Mouse (Mus musculus) thymus, postnatal 0 days (tissue): ENCODE measurements around the gene Acin1. TPM values are rescaled to one million over a fixed set of nuclear protein-coding genes. Genes with fewer than 3 reads are reported as not detected.

Source experiments
- DNase-seq: peaks from one replicate; pipeline ENCODE4 v3.0.0-alpha.2; 2015; ENCODE audit warnings: low spot score
- microRNA counts: library from miRNA; unstranded; fragments of <30 nt; microRNA quantifications from one replicate; lab custom pipeline; 2015
- microRNA-seq: library from miRNA; unstranded; fragments of <30 nt; microRNA quantifications from one replicate; pipeline ENCODE4, GENCODE M21; 2016; ENCODE audit warnings: borderline number of aligned reads
- polyA plus RNA-seq: library from polyadenylated mRNA; unstranded; fragments of >200 nt; fragmentation: Nextera tagmentation; extraction: Ambion mirVana; gene quantifications from 2 replicates; pipeline ENCODE4 v1.2.1, GENCODE M21; 2015

Gene Acin1
- polyA plus RNA-seq, 1 experiment from 2014 or later = 173 TPM

DNA sequence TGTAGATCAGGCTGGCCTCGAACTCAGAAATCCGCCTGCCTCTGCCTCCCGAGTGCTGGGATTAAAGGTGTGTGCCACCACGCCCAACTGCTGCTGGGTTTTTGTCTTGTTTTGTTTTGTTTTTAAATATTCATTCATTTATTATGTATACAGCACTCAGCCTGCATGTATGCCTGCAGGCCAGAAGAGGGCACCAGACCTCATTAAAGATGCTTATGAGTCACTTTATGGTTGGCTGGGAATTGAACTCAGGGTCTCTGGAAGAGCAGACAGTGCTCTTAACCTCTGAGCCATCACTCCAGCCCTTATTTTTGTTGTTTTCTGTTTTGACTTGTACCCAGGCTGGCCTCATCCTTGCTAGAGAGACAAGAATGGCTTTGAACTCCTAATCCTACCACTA, 76.8 kb downstream of the Acin1 start:
- peak; percentile 50 for DNase-seq

DNA sequence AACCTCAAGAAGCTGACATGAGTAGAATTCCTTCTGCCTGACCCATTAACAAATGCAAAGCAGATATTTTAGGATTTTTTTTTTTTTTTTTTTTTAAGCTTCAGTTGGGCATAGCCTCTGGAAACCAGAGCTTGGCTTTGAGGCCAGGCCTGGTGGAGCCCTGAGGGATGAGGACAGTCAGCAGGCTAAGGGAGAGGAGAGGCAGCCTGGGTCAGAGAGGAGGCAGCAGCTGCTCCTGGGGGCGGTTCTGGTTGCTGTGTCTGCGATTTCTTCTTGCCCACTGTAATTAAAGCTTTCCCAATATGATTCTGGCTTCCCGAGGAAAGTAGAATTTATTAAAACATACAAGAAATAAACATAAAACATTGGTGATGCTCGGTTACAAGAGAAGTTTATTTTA, 77.5 kb downstream of the Acin1 start:
- DNase-seq = no peak

DNA sequence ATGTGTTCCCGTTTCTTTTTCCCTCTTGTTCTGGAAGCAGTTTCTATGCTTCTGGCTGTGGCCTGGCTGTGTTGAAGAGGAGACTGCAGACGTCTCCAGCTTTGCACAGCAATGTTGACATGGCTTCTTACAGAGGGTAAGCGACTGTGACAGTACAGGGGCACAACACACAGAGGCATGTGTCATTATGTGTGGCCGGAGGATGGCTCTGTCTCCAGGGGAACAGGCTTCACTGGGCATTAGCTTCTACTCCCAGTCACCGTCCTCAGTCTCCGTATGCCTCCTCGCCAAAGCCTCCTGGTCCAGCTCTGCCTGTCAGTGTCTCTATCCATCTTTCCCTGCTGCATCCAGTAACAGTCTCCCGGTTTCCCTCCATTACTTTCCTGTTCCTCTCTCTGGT, 79.5 kb downstream of the Acin1 start:
- DNase-seq = no peak

DNA sequence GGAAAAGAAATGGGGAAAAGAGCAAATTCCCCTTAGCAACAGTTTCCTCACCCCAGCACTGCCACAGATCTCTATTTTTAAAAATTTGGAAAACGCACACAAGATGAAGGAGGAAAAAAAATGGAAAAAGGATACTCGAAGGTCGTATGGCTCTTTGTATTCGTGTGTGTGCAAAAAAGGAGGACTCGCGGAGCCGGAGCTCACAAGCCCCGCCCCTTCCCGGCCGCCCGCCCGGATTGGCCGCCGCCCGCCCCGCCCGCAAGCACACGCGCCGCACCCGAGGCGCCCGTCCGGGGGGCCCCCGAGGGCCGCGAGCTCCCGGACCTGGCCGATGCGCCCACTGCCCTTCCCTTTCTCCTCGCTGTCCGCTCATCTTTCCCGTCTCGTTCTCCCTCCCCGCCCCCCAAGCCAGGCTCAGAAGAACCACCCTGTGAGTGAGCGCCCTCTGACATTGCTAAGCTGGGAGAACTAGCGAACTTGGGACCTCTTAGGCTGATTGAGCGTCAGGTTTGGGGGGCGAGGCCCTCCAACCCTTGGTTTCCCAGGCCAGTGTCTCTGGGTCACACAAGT, 80.9 kb downstream of the Acin1 start, which contains the start of gene 4931414P19Rik:
TSS of gene 4931414P19Rik (minus strand) at position 242 of the 570 bp plus-strand sequence.
- DNase-seq = peak; percentile 82

DNA sequence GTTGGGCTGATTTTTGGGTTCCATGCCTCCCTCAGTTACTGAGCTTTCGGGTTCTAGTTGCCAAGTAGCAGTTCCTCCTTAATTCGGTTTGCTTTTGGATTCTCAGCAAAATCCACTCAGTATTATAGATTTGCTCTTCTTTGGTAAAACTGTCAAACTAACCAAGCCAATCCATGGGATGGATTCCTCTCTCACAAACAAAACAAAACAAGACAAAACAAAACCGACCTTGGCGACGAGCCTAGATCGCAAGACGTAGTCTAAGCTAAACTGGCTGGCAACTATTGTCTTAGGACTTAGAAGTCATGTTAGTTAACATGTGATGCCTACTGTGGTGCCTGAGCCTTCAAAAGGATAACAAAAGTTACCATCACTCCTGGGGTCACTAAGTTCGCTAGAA, 83.0 kb downstream of the Acin1 start:
- DNase-seq = no peak

DNA sequence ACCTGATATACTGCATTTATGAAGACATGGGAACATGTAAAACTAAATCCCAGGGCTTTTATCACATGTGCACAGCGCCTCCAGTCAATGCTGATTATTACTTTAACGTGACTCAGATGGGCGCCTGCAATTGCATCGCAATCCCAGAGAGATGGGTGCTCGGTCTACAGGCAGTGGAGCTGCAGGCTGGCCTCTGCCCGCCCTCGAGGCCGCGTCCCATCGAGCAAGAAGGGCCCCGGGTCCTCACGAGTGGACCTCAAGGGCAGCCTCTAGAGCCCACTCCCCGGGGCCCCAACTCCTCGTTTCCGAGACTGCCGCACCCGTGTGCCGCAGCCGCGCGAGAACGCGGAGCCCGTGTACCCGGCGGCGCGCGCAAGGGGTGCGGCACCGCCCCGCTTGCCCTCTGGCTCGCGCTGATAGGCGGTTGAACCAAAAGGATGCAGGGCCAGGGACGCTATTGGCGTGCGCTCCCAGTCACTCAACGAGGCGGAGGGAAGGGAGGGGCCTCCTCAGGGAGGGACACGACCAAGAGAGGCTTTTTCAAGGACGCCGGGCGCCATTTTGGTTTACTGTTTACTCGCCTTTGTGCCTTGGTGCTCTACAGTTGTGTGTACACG, 83.6 kb downstream of the Acin1 start:
- peak; percentile 98 for DNase-seq

DNA sequence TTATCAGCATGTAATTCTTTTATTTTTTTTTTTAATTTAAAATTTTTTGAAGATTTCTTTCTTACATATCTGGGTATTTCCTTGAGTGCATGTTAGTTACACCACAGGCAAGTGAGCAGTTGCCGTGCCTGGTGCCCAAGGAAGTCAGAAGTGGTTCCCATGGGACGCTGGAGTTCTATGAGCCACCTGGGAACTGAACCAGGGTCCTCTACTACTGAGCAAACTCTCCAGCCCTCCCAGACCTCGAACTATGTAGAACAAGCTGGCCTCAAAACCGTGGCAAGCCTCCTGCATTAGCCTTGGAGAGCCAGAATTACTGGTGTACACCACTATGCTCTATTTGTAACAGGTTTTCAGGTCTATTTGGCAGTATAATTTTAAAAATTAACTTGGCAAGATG, 84.1 kb downstream of the Acin1 start:
- DNase-seq = no peak

DNA sequence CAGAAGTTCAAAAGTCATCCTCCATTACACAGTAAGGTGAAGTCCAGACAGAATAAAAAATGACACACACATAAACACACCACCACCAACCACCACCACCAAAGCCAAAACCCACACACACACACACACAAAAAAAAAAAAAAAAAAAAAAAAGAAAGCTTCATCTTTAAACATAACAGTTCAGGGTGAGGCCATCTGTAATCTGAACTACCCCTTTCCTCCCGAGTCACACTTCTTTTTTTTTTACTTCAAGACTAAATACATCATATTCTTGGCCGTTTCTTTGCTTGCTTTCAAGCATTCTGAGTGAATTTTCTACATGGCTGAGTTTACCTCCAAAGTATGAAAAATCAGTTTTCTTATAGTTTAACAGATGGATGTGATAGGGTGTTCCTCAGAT, 85.1 kb downstream of the Acin1 start:
- no peak for DNase-seq

DNA sequence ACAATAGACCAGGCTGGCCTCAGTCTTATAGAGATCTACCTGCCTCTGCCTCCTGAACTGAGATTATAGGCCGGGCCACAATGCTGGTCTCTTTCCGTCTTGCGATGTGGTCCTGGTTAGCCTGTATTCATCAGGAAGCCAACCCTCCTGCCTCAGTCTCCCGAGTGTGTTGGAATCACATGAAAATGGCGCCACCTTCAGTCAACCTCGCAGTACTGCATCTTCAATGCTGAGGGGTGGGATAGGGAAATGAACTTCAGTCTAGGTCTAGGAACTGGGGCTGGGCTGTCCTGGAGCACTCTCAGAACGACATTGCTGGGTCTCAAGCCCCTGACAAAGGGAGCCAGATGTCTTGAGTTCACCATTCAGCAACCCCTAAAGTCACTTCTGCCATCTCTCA, 89.6 kb downstream of the Acin1 start:
- peak; percentile 43 for DNase-seq

DNA sequence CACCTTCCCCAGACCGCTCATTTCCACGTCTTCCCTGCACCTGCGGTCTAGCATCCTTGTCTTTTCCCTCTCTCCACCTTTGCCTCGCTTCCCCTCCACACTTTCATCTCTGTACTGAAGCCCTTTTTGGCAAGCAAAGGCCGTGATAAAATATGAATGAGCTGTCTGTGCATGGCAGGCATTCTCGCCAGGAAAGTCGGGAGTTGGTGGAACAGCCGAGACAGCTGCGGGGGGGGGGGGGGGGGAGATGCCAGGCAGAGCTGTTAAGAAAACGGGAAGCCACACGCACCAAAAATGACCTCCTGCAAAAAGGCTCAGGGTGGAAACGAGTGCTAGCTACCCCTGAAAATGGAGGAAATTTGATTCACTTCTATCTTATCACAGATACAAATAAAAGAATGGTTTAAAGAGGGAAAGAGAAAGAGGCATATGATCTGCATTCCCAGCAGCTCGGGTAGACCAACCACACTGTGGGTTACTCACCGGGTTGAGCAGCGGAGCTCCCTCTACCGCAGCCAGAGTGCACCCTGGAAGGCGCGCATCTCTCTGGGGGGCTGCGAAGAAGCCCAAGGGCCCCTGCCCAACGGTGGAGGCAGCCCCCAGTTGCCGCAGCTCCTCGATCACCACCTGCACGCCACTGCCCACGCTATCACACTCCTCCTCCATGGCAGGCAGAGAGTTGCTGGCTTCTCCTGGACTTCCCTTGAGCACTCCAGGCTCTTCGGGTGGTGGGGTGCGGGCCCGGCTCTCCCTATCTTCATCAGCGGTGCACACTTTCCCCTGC, 91.9 kb downstream of the Acin1 start:
- DNase-seq = no peak

DNA sequence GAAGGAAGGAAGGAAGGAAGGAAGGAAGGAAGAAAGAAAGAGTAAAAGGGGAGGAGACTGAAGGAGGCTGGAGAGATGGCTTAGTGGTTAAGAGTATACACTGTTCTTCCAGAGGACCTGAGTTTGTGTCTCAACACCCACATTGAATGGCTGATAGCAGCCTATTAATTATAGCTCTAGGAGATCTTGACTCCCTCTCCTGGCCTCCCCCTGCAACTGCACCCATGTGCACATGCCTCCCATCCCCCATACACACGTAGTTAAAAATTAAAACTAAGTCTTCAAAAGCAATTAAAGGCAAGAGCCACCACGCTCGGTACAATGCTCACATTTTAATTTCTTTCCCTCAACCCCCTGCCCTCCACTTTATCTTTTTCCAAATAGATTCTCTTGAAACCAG, 92.7 kb downstream of the Acin1 start:
- DNase-seq = no peak

DNA sequence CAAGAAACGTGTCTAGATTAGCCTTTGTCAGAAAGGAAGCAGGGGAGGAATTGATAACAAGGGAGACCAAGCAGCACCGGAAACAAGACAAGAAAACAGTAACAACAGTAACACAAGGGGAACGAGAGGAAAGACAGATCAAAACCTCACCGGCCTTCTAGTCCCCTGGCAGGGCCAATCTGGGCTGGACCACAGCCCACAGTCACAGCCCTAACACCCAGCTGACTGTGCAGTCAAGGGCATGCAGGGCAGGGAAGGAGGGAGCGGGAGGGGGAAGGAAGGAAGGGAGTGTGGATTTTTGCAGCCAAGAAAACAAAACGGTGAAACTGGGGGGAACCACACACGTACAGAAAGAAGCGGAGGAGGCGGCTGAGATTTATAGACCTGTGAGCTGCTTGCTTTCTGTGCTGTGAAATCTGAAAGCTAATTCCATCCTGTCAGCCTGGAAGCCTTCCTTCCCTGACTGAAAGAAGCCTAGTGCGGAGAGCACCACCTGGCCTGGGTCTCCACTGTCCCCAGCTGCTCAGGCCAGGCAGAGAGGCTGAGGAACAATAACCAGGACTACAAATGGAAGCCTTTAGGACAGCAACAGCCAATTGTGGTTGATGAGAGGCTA, 94.3 kb downstream of the Acin1 start:
- no peak for DNase-seq

MicroRNAs encoded within 50 kb of the gene (microRNA counts, 519-probe panel; counts per million panel counts)
- 473 counts per million, percentile 71 among the panel's probes with 10 or more counts for microRNA mmu-miR-686 (lab: Ali Mortazavi, UCI)

Small RNA genes lying within 50 kb of the gene (microRNA-seq; reads per million reads assigned to microRNA genes)
- not detected for gene Mir686
- not detected for gene Mir6948

Other genes with a start within 250 kb of the Acin1 start
- 88.3 and 93.7 TPM in 2 replicates for gene Lrp10, start 222.8 kb downstream of the Acin1 start, polyA plus RNA-seq
- 1.1 and 2.1 TPM in 2 replicates for gene Rem2, start 210.8 kb downstream of the Acin1 start, polyA plus RNA-seq
- gene Prmt5, start 169.4 kb downstream of the Acin1 start, polyA plus RNA-seq = 62.9 and 64.6 TPM in 2 replicates
- 111 and 113 TPM in 2 replicates for gene Haus4, start 132.3 kb downstream of the Acin1 start, polyA plus RNA-seq
- 11.9 and 14.9 TPM in 2 replicates for gene Ajuba, start 109.4 kb downstream of the Acin1 start, polyA plus RNA-seq
- 4.7 and 5.0 TPM in 2 replicates for gene 4931414P19Rik, start 80.9 kb downstream of the Acin1 start, polyA plus RNA-seq
- 387 and 424 TPM in 2 replicates for gene Psmb5, start 68.9 kb downstream of the Acin1 start, polyA plus RNA-seq
- gene Psmb11, start 65.5 kb downstream of the Acin1 start, polyA plus RNA-seq = 82.4 and 117 TPM in 2 replicates
- not detected in 2 replicates for gene Gm17606, start 46.0 kb downstream of the Acin1 start, polyA plus RNA-seq
- 5.2 and 5.4 TPM in 2 replicates for gene Cdh24, start 45.6 kb downstream of the Acin1 start, polyA plus RNA-seq
- gene 1700123O20Rik, start 715 bp downstream of the Acin1 start, polyA plus RNA-seq = 101 TPM in 2 replicates
- gene Gm29776, start 11.9 kb upstream of the Acin1 start, polyA plus RNA-seq = 0.09 and 0.18 TPM in 2 replicates
- not detected in 2 replicates for gene Cebpe, start 25.2 kb upstream of the Acin1 start, polyA plus RNA-seq
- 0.94 and 1.2 TPM in 2 replicates for gene Slc7a8, start 95.0 kb upstream of the Acin1 start, polyA plus RNA-seq
- not detected in 2 replicates for gene Rnf212b, start 127.2 kb upstream of the Acin1 start, polyA plus RNA-seq
- gene Homez, start 184.0 kb upstream of the Acin1 start, polyA plus RNA-seq = 7.2 and 8.8 TPM in 2 replicates
- gene Ppp1r3e, start 190.6 kb upstream of the Acin1 start, polyA plus RNA-seq = 1.8 and 2.2 TPM in 2 replicates
- 1.5 and 1.7 TPM in 2 replicates for gene Bcl2l2, start 196.4 kb upstream of the Acin1 start, polyA plus RNA-seq
- 1.2 TPM in 1 of 2 replicates, not detected in the other for gene Gm20521, start 196.5 kb upstream of the Acin1 start, polyA plus RNA-seq
- 91.7 and 109 TPM in 2 replicates for gene Pabpn1, start 205.6 kb upstream of the Acin1 start, polyA plus RNA-seq
- 4.1 and 4.3 TPM in 2 replicates for gene Slc22a17, start 226.2 kb upstream of the Acin1 start, polyA plus RNA-seq
- 8.2 and 9.2 TPM in 2 replicates for gene Efs, start 239.2 kb upstream of the Acin1 start, polyA plus RNA-seq
- gene Il25, start 245.8 kb upstream of the Acin1 start, polyA plus RNA-seq = not detected in 2 replicates
- gene Cmtm5, start 249.3 kb upstream of the Acin1 start, polyA plus RNA-seq = 0.22 TPM in 1 of 2 replicates, not detected in the other